Mouse (Mus musculus): ENCODE measurements around the gene Lrrn4cl. TPM values are rescaled to one million over a fixed set of nuclear protein-coding genes. Genes with fewer than 3 reads are reported as not detected.
A peak's percentile ranks its signal among the peaks of the same experiment; 100 is the strongest.
"Not testable (repeated sequence)": the region's sequence is repeated elsewhere in the genome, so short reads cannot be mapped to it uniquely, and the experiment has no call there.

Gene Lrrn4cl
- total RNA-seq (2021), result 1 to 10 TPM; 5.5 to 6.1 TPM
- long read RNA-seq, experiment 1, transcript Lrrn4cl-201 (2 exons, 2,583 nt), result major isoform, 9 of 11 reads
- long read RNA-seq, experiment 1, partial matches to known transcripts, result 1 of 11 reads
- long read RNA-seq, experiment 1, other reads (novel, unspliced or antisense), result 0 of 11 reads
- long read RNA-seq, experiment 2, partial matches to known transcripts, result 0 of 4 reads
- long read RNA-seq, experiment 2, other reads (novel, unspliced or antisense), result 2 of 4 reads

DNA sequence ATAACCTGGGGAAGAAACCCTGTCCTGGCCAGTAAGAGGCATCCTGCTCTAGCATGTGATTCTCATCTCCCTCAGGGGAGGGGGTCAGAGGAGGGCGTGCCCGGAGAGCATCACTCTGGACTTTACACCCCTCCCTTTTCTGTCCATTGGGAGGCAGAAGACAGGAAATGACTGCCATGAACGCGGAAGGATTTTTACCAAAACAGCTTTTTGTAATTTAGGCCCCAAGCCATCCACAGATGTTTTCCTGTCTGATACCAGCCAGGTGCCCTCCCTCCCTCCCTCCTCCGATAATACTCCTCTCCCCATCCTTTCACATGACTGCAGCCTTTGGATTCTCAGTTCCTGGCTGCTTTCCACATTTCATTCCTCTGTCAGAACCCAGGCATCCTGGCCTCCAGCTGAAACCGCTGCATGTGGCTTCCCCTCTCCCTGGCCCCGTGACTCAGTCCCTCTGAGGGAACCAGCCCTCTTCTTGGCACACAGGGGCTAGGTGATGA is at the start of gene Lrrn4cl:
Lrrn4cl (plus strand) TSS at position 367 of the 500 bp plus-strand sequence.
- DNase-seq, result peak; percentile 43

DNA sequence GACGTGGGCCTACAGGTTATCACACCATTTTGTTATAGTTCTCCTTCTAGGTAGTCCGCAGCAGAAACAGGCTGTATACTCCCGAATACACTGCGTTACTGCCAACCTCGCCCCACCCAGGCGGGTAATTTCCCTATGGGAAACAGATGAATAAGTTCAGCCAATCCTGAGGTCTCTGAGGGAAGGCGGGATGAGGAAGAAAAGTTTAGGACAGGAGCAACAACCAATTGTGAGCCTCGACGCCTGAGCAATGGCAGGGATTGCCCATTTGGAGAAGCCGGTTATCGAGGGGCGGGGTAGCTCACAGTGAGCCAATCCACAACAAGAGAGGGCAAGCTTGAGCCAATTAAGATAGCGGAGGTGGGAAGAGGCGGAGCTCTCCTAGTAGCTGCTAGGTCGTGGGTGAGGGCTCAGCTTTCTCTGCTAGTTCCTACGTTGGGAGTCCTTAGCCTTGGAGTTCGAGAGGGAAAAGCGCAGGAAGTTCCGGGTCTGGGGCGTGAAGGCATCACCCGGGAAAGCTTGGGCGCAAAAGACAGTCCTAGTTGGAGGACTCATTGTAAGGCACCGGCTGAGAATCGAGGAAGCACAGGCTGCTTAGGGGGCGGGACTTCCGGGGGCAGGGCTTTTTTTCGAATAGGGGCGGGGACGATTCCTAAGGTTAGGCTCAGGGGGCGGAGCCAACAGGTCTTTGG is 48.3 kb upstream of the Lrrn4cl start, which contains the start of gene Zbtb3:
Zbtb3 (plus strand) TSS at position 426 of the 692 bp plus-strand sequence.
- peak; percentile 93 for DNase-seq

- no peak for DNase-seq
These were observed 47.3 kb upstream of the Lrrn4cl start for GRCm38 (mm10) chr19:8803204-8803780.

GRCm38 (mm10) chr19:8803879-8804660 is 46.5 kb upstream of the Lrrn4cl start:
- no peak for DNase-seq

DNA sequence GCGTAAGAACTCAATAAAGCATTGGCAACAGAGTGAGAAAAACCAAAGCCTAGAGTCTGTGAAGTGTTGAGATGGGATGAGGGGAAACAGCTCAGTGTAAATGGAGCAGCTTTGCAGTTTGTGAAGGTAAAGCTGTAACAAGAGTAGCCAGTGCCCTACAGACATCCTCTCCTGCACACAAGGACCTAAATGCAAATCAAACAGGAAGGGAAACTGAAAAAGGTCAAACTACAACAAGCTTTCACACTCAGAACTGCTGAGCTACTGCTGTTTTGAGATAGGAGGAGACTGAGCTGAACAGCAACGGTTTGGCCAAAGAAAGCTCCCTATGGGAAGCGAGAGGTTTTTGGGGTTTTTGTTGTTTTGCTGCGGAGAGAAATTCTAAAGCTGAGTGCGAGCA is 43.8 kb upstream of the Lrrn4cl start:
- no peak for DNase-seq

GRCm38 (mm10) chr19:8815812-8816211 is 34.8 kb upstream of the Lrrn4cl start:
- DNase-seq, result no peak

DNA sequence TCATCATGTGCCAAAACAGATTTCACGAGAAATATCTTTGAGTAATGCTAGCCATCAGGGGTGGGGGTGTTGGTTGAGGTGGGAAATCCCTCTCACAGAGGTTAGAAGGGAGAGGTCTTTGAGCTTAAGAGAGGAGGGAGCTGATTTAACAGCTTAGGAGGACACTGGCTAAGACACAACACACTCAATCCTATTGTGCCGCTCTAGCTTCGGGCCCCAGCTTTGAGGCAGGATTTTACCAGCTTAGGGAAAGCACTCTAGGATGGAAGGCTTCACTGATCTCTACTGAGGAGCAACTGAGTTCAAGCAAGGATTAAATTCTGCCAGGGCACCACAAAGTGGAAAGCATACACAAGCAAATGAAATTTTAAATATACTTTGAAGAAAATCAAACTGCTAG is 33.6 kb upstream of the Lrrn4cl start:
- no peak for DNase-seq

DNA sequence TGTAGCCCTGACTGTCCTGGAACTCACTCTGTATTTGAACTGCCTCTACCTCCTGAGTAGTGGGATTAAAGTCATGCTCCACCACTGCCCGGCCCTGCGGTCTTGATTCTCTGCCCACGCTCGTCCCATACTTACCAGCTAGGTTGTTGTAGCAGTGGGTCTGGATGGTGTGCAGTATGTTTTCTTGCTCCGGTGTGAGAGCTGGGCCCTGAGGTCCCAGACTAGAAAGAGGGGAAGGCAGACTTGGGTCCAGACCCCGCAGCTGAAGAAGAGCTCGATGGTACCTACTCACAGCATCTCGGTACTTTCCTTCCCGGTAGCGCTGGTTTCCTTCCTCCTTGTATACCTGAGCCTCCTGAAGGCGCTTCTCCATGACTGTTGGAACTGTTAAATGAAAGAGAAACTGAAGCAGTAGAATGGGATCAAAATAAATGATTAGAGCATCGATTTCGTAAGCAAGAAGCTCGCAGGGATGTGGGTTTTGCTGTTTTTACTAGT is 32.2 kb upstream of the Lrrn4cl start:
- no peak for DNase-seq

- peak; percentile 96 for DNase-seq
These were observed 31.6 kb upstream of the Lrrn4cl start, which contains the start of gene Ttc9c for GRCm38 (mm10) chr19:8818801-8819595. Gene Ttc9c (minus strand): TSS chr19:8819333.

- DNase-seq, result peak; percentile 99
These were observed 30.8 kb upstream of the Lrrn4cl start, which contains the start of gene Hnrnpul2 for GRCm38 (mm10) chr19:8819596-8820423. Gene Hnrnpul2 (plus strand): TSS chr19:8820010.

- DNase-seq, result no peak
These were observed 30.1 kb upstream of the Lrrn4cl start for GRCm38 (mm10) chr19:8820424-8820956.

DNA sequence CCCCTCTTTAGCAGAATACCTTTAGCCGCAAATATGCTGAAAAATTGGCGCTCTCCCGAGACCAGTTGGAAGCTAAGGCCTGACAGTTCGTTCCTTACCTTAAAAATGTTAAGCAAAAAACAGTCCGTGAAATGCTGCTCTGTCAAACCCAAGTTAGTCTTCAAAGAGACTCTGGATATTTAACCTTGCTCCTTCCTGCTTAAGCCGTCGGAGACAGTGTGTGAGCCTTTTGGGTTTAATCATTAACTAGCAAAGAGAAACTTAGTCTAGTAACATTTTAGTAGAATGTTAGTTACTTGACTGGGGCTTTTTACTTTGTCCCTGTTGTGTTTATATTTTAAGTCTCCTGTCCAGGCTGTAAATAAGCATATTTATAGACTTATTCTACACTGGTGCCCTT is 29.4 kb upstream of the Lrrn4cl start:
- no peak for DNase-seq

GRCm38 (mm10) chr19:8822696-8823095 is 27.9 kb upstream of the Lrrn4cl start:
- DNase-seq, result no peak

- DNase-seq, result no peak
These were observed 20.9 kb upstream of the Lrrn4cl start, which contains the start of gene AC129217.1 for GRCm38 (mm10) chr19:8829660-8830059. Gene AC129217.1 (plus strand): TSS chr19:8829773.

DNA sequence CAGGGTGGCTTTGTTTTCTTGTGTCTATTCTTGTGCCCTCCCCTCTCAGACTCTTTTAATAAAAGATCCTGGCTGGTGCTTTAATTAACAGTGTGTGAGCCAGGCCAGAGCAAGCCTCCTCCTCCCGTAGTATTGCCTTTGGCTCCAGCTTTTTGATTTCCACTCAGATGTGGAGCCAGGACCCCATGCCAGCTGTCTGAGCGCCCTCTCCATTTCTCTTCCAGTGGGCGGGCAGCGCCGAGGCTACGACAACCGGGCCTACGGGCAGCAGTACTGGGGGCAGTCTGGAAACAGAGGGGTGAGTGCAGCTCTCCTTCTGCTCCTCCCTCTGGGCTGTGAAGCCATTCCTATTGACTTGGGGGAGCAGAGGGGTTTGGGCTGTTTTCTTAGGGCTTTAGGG is 19.9 kb upstream of the Lrrn4cl start:
- DNase-seq, result no peak

GRCm38 (mm10) chr19:8831262-8831661 is 19.3 kb upstream of the Lrrn4cl start:
- DNase-seq, result no peak

DNA sequence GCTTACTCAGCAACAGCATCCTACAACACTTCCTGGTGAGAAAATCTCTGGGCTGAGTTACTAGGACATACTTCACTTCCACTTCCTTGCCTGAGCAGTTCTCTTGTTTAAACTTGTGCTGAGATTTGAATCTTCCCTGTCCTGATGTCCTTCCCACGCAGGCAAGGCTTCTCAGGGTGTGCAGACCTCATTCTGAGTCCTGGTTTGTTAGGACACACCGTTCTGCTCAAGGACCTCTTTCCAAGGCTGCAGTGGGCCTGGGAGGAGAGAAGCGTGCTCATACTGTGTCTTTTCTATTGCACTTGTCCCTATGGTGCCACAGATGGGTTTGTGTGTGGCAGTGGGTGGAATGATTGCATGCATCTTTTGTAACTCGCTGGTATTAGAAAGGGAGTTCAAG is 17.6 kb upstream of the Lrrn4cl start:
- DNase-seq, result no peak

- not testable (repeated sequence) for DNase-seq
These were observed 14.2 kb upstream of the Lrrn4cl start for GRCm38 (mm10) chr19:8836327-8836726.

DNA sequence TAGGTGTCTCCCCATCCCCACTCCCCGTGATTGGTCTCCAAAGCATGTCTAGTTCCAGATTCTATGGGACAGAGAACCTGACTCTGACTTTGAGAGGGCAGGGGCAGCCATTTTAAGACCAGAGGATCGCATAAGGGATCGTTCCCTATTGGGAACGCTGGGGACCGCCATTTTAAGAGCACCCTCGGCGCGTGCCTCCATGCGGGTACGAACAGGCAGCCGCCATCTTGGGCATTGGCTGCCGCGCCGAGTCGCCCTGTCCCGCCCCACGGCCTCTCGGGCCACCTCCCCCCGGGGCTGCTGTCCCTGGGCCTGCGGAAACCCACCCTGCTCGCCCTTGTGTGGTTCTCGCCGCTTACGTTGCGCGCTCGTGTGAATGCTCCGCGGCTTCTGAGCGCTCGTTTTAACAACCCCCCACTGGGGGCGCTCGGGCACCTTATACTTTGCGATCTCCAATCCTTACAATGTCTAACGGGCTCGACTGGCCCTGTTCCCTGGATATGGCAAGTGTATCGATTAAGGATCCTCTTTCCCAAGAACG is 13.2 kb upstream of the Lrrn4cl start, which contains the start of gene Bscl2:
Bscl2 (plus strand) TSS at position 217 of the 541 bp plus-strand sequence.
- peak; percentile 86 for DNase-seq
